Mouse (Mus musculus) brain, adult 2 months (tissue): Measurements from ENCODE around the gene Serpinb6a.
"Not testable (repeated sequence)": the region's sequence is repeated elsewhere in the genome, so short reads cannot be mapped to it uniquely, and the experiment has no call there.

Source experiments
- DNase-seq: peaks from one replicate; pipeline ENCODE4 v3.0.0; 2011; ENCODE audit warnings: low read depth, low spot score

Serpinb6a gene

DNA sequence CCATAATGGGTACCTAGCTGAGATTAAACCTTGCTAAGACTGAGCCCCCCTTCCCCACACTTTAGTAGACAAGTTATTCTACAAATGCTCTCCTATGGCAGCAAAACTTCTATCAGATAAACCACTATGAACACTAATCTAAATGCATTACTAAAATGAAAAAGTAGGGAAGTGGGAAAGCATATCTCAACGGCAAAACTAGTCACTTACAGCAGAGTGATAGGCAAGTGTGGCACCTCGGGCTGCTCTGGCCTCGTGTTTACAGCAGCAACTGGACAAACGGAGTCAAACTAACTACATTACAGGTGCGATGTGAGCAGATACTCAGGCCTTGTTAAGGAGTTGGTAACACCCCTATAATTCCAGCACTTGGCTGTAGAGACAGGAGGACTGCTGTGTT is 13.0 kb downstream of the Serpinb6a start:
- DNase-seq = no peak

DNA sequence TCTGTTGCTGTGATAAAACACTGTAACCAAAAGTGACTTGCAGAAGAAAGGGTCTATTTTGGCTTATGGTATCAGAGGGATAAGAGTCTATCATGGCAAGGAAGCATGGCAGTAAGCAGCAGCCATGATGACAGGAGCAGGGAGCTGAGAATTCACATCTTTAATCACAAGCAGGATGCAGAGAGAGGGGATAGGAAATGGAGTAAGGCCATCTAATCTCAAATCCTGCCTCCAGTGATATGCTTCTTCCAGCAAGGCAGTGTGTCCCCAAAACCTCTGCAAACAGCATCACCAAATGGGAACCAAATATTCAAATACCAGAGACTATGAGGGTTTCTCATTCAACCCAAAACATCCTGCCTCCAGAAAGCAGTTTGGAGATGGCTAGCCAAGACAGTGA is 36.0 kb downstream of the Serpinb6a start:
- DNase-seq = no peak

DNA sequence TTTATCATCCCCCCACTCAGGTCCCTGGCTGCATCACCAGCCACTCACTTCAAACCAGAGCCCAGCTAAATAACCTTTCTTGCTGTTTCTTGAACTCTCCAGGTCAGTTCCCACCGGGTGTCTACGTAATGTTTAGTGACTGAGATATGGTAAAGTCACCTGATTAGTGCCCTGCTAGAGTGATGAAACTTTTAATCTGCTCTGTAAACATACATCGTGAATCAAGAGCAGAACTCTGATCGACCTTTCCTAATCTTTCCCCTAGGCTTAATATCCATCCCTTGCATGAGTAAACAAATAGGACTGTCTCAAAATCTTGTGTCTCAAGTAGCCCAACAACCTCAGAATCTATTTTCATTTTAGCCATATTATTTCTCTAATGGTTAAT is 36.6 kb downstream of the Serpinb6a start:
- DNase-seq = no peak

DNA sequence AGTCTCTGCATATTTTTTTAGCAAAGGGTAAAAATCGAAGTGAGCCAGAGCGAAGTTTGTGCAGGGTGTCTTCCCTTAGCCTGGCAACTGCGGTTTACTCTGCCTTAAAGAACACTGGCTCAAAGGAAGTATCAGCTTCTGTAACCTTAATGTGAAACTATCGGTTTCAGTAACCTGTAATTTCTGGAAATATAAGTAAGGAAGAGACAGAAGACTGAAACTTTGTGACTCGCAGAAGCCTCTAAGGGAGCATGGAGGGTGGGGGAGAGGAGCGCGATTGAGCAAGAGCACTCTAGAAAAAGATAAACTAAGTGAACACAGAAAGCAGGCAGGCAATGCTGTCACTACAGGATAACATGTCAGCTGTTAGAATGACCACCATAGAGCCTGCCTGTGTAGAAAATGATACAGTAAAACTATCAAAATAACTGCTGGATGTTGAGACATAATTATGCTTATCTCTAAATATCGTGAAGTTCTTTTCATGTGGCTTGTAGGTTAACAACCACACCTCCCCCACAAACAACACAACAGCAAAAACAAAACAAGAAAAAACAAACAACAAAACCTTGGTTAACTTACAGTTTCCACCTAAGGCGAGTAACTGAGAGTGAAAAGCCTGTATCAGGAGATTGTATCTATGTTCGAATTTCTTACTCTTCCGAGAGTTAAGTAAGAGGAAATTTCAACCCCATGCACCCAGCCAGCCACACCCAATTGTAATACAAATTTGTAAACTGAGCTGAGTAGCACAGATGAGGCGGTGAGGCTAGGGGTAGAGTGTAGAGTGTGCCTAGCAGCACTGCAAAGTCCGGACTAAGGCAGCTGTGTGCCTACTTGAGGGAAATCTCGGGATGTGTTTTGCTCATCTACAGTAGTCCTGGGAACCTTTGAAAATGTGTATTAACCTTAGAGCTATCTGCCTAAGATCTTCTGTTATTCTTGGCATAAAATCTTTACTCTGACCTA is 37.3 kb downstream of the Serpinb6a start:
- no peak for DNase-seq

DNA sequence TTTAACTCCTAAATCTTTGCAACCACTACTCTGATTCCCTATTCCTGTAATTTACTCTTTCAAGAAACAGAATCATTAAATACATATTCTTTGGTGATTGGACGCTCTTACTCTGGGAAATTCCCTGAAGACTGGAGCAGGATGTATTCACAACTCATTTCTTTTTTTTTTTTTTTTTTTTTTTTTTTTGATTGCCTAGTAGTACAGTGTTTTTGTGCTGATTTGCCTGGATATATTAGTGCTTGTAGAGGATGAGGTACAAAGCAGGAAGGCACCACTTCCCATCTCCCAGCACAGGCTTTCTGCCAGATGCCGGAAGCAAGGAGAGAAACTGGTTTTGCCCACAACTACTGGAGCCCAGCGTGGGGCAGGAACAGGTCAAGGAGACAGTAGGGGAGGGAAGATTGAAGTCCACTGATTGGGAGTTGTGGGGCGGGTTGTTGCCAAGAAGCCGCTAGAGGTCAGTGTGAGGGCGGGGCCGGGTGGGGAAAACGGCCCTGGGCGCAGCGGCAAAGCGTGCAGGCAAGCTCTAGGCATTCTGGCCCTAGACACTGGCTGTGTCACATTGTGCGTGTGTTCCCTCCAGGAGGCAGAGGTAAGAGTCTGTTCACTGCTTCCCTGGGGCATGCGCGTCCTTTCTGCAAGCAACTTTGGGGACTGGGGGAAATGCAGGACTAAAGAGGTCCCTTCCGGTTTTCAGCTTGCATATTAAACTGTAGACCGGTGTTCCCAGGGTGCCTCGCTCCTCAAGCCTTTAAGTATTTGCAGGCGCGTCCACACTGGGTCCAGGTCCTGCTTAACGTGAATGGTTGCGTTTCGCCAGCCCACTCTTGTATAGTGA is 38.2 kb downstream of the Serpinb6a start, which contains the start of gene Nqo2:
Gene Nqo2 (plus strand): TSS at position 482 of the 841 bp plus-strand sequence.
- DNase-seq = peak; percentile 88

DNA sequence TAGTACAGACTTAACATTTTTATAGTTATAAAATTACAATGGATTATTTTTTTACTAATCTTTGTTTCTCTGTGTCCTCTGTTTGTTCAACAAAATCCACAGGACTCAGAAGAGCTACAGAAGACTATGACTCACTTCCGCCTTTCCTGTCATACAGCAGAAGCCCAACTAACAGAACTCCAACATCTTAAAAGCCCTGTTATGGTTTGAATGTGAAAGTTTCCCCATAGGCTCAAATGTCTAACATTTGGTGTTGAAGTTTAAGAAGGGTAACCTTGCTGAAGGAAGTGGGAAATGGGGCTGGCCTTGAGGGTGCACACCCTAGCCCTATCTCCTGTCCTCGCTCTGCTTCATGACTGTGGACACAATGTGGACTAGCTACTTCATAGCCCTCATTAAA is 42.8 kb downstream of the Serpinb6a start:
- no peak for DNase-seq

DNA sequence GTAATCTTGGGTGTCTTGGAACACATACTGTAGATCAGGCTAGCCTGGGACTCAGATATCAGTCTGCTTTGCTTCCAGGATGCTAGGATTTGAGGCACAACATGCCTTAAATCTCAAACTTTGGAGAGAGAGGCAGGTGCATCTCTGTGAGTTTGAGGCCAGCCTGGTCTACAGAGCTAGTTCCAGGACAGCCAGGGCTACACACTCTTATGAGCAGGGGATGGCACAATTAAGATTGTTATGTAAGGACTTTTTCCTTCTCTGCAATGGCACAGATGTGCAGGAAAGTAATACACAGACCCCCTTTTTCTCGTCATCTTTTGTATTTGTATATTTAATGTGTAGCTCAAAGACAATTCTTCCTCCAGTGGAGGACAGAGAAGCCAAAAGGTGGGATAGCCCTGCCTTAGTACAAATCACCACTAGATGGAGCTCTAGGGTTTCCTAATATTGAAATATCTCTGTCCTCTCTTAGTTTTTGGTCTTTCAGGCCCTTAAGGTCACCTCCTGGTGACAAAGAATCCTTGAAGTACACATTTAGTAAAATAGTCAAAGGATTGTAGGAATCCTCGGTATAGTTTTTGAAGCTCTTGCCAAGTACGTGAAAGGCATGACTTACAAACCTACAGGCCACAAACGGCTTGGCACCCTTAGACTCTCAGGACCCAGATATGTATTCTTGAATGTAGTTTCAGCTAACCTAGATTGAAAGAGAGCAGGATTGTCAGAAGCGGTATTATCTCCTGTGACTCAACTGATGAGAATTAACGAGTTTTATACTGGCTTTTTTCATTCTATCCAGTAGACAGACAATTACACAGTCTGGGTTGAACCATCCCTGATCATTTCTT is 45.8 kb downstream of the Serpinb6a start:
- peak; percentile 61 for DNase-seq

DNA sequence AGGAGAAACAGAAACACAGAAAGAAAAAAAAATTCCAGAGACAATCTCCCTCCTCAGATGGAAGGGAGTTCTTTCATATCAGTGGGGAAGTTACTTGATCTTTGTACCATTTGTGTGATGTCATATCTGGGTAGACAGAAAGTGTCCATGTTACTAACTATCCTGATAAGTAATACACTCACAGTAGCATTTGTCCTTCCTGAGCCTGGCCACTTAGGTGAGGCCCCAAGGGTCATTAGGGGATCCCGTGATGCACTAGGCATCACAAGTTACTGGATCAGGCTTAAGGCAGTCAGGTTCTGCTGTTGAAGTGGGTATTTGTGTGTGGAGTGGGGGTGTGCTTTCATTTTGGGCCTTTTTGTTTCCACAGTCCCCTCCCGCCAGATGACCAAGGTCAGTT is 49.6 kb downstream of the Serpinb6a start:
- no peak for DNase-seq

DNA sequence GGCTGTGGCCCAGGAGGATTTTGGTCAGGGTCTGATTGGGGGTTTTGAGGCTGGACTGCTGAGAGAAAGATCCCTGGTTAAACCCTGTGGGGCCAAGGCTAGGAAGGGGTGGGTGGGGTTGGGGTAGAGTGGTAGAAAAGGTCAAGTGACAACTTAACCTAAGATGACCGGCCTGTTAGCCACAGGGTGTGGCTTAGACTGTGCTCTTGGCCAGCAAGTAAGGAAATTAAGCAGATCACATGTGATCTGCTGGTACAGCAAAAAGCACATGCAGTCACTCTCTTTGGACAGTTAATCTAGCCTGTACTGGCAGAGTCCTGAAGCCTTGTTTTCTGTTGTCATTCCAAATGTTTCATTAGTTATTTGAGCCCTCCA is 50.5 kb downstream of the Serpinb6a start:
- DNase-seq = no peak

DNA sequence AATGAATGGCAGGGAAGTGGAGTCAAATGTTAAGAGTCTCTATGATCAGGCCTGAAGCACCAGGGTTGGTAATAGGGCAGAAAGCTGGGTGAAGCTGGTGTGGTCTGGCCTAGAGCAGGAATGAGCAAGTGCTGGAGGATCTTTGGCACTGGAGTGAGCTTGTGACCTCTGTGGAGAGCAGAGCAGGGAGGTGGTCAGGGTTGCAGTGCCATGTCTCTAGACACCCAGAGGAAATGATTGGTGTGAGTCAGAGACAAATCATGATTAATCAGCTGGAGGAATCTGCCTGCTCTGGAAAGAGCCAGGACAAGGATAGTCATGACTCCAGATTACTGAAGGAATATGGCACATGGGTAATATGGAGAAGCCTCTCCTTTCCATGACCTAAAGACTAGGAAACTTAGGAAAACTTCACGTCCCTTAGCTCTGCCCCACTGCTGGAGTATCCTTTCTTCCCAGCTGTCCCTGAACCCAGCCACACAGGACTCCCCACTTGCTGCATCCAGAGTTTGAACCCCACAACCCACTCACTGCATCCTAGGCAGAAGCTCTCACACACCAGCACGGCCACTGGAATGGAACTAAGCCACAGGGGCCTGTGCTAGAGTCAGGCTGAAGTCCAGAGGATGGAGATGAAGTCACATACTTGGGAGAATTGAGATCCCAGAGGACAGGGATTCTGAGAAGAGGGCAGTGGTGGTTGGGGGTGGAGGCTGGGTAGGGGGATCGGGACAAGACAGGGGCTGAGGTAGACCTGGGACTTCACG is 51.1 kb downstream of the Serpinb6a start:
- DNase-seq = no peak

DNA sequence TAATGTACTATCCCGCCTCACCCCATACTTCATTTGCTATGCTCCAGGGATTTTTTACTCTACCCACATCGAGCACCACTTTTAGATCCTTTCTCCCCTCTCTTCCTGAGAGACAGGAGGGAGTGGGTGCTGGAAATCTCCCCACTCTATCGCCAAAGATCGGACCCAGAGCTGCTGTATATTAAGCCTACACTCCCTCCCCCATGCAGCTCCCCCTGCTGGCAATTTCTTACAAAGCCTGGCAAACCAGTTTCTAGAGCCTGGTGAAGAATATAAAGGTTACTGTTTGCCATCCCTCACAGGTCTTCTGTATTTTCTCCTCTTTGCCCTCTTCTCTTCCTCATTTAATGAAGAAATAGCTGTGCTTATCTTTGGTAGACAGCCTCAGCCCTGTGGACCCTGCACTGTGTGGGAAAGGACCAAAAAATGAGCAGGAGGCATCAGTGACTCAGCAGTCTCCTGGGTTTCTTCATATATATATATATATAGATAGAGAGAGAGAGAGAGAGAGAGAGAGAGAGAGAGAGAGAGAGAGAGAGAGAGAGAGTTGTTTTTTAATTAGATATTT is 60.3 kb downstream of the Serpinb6a start:
- peak; percentile 70 for DNase-seq

DNA sequence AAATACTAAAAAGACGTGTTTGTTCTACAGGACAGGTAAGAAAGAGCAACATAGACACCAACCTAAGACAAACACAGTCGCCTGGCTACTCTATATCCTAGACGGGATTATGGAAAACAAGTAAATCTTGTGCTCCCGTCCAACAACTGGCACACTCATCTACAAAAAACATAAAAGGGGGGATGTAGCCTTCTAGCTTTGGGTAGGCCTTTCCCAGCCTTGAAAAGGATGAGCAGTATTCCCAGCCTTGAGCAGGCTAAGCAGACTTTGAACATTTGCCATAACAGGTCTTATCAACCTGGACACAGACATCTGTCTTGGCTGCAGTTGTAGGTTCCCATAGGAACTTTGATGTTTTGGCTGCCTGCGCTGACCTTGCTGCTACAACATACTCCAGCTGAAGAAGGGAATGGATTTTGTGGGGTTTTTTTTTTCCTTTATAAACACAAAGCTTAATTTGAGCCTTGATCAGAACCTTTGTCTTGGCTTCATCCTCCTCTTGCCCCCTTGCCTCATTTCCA is 61.2 kb downstream of the Serpinb6a start:
- DNase-seq = no peak

DNA sequence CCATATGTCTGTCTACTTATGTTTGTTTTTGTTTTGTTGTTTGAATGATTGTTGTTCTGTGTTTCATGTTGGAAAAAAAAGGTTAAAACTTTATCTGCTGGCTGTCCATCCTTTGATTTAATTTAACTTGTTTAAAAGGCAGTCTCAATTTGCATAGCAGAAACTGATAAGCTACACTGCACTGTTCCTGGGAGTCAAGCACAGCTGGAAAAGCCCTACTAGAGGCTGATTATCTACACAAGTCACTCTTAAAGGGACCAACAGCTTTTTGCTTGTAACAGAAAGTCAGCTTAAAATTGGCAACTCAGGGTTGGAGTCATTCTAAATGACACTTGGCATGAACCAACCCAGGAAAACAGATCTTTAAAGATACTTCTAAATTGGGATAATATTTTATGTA is 65.0 kb downstream of the Serpinb6a start:
- not testable (repeated sequence) for DNase-seq

DNA sequence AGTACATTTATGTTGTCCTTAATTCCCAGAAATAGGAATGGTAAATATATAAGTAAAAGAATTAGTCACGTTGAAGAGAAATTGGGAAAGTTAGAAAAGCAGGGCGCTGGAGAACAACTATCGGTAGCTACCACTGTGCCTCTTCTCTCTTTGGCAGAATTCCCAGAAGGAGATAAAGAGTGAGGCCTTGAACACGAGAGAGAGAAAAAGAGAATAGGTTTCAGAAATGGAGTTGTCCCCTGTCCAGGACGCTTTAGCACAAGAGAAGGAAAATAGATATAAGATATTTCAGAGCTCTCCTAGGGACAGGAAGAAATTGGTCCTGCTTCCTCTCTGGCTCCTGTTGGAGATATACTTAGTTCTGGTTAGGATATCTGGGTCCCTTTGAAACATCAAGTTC is 65.4 kb downstream of the Serpinb6a start:
- DNase-seq = peak; percentile 47

DNA sequence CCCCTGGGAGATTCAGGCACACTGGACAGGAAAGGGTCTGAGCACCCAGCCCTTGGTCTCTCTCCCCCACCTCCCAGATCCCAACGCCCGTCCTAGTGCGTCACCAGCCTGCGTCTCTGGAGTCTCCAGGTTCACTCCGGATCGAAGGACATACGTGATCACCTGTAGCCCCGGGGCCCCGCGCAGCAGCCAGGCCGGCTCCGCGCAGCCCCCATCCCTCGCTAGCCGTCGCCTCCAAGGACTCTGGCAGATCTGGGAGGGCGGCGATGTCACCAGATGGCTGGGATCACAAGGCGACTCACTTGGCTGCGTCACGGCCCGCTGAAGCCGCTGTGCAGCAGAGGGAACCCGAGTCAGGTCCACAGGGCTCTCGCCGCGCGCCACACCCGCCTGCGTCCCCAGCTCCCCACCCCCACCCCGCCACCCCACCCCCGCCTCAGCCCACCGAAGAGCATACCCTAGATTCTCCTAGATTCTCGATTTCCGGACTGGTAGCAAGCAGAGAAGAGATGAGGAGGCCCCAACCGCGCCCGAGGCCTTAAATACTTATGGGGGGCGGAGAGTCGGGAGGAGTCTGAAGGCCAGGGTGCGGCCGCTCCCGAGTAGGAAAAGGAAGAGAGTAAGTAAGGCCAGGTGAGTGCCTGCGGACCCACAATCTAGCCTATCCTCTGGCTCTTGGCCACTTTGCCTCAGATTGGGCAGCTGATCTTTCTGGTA is 67.0 kb downstream of the Serpinb6a start:
- peak; percentile 89 for DNase-seq

DNA sequence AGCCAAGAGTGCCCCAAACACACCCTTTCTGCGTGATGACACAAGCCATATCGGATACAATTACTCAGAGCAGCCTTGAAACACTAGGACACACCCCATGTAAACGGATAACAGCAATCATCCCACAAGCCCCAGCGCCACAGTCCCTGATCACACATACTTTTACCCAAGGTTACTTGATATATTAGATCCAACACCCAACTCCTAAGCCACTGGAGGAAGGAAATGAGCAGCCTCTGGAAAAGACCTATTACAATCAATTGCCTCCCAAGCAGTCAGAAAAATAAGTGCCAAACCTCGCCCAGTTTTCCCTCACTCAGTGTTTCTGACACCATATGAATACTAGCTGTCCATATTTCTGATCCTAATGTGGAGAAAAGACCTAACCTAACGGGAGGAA is 67.9 kb downstream of the Serpinb6a start:
- peak; percentile 9 for DNase-seq

DNA sequence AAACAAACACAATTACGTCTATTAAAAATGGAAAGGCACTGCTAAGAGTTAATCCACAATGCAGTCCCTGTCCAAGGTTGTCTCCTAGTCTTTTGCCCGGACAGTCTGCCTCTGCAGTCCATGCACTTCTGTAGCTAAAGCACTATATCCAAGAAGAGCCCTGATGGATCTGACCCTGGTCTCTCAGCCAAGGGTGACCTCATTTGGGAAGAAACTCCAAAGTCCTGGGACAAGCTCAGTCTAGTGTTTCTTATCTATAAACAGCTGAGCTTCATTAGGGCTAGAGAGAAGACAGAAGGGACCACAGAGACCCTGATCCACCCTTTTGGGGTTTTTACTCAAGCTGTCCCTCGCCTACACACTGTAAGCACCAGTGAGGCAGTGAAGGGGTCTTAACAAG is 71.7 kb downstream of the Serpinb6a start:
- DNase-seq = no peak

DNA sequence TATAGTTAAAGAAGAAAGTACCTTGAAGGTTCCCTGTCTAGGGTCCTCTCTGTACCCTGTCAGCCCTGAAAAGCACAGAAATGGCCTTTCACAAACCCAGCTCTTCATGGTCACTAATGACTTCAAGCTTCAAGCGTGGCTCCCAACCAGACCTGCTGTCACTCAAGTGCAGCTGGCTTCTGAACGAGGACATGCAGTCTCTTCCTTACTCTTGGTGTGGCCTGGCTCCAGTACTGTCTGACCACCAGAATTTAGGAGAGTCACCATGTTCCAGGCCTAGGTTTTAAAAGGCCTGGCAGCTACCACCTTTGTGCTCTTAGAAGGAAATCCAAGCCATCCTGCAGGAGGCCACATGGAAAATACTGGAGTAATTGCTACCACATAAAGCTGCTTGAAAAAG is 72.3 kb downstream of the Serpinb6a start:
- no peak for DNase-seq

DNA sequence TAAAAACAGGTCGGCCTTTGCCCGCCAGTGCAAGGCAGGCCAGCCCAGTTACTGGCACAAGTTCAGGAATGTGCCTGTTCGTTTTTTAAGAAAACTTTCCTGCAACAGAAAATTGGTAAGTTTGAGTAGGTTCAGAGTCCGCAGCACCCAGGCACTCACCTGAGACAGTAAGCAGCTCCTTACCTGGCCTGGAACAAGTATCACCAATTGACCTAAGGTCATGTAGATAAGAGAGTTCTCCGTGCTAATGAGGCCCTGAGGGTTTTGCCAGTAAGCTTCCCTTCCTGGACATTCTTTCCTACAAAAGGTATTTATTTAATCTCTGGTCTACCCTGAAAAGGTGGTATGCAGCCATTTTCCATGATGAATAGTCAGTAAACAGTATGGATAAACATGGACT is 80.9 kb downstream of the Serpinb6a start:
- no peak for DNase-seq

DNA sequence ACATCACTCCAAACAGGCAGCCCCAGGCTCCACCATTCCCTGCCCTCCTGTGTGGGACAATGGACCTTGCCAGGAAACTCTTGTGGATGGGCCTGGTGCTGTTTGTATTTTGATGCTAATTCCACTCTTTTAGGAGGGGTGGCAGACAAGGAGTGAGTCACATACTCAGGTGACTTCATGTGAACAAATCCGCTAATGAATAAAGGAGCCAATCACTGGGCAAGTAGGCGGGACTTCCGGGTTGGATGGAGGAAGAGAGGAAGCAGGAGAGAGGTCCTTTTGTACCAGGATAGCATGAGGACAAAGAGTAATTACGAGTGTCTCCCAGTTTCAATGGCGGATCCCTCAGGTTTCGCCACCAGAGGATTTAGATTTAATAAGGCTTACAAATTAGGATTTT is 81.6 kb downstream of the Serpinb6a start:
- no peak for DNase-seq
